Mouse (Mus musculus) heart, adult 9 months (tissue): ENCODE measurements around the gene Paqr7.

Source experiments
- DNase-seq, 2 experiments: peaks; one replicate each; pipeline ENCODE4 v3.0.0; 2022; ENCODE audit warnings: low spot score in 2 of 2

The Paqr7 gene

GRCm38 (mm10) chr4:134534932-134535786, 38.7 kb downstream of the Paqr7 start, which contains the start of gene Mtfr1l:
Mtfr1l (minus strand) TSS chr4:134535387.
- peak; percentile 99 for DNase-seq

GRCm38 (mm10) chr4:134535787-134536151, 39.3 kb downstream of the Paqr7 start:
- no peak for DNase-seq

GRCm38 (mm10) chr4:134538997-134539580, 42.6 kb downstream of the Paqr7 start:
- DNase-seq: no peak

GRCm38 (mm10) chr4:134542726-134543125, 46.2 kb downstream of the Paqr7 start:
- no peak for DNase-seq

- peak; percentile 66 to 89 for DNase-seq
Measured at GRCm38 (mm10) chr4:134543261-134543660, 46.8 kb downstream of the Paqr7 start.

DNA sequence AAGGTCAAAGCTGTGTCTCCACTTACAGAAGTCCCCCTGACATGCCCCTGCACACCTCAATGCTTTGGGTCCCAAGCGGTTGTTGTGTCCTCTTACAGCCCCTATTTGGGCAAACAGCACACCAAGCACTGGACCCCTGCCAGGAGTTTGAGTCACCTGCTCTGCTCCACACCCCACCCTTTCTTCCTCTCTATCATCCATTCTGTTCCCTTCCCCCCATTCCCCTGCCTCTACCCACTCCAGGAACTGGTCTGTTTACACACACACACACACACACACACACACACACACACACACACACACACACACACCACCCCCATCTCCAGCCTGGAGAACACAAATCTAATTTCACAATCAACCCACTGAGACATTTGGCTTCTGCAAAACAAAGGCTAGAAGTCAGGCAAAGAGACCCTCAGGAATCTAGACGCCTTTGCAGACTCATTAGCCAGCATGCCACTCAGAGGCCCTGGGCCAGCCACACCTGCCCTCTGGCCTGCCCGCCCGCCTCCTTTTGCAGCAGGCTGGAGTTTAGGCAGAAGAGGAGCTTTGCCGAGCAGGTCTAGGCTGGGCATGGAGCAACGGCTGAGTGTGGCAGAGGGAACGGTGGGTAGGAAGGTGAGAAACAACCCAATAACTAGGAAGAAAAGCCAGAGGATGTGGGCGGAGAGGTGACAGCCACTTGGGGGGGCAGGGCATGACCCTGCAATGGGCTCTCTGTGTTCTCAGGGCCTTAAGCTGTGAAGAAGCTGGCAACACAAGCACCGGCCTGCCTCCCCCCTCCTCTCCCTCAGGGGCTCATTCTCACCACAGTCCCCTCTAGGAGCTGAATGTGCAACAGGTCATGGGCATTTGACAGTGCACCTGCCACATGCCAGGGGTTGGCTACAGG, 50.6 kb downstream of the Paqr7 start:
- no peak for DNase-seq

DNA sequence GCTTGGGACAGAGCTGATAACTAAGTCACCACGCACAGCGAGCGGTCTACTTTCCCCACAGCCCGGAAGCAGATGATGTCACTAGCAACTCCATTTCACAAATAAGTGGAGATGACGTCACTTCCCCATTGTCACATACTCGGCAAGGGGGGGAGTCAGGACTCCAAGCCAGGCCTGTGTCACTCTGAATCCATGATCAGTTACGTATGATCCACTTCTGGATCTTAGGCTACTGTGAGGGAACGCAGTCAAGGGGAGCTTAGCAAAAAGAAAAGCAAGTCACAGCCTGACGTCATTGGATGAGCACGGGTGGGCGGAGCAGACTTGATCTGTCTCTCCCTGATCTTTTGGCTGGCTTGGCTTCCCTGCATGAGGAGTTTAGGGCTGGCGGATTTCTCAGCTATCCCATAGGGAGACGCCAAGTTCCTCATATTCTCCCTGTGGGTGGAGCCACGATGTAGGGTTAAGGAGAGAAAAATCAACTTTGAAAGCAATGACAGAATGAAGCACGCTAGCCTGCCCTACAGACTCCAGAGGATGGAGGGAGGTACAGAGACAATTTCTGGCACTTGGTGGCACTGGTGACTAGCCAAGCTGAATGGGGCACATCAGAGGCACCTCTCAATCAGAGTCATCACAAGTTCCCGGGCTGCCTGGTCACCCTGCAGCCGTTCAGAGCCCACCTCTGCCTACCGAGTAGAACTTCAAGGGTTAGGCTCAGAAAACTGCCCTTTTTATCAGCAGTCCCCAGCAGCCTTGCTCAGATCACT, 51.9 kb downstream of the Paqr7 start:
- peak; percentile 38 to 60 for DNase-seq

- DNase-seq: no peak
Measured at GRCm38 (mm10) chr4:134549899-134550298, 53.4 kb downstream of the Paqr7 start.

DNA sequence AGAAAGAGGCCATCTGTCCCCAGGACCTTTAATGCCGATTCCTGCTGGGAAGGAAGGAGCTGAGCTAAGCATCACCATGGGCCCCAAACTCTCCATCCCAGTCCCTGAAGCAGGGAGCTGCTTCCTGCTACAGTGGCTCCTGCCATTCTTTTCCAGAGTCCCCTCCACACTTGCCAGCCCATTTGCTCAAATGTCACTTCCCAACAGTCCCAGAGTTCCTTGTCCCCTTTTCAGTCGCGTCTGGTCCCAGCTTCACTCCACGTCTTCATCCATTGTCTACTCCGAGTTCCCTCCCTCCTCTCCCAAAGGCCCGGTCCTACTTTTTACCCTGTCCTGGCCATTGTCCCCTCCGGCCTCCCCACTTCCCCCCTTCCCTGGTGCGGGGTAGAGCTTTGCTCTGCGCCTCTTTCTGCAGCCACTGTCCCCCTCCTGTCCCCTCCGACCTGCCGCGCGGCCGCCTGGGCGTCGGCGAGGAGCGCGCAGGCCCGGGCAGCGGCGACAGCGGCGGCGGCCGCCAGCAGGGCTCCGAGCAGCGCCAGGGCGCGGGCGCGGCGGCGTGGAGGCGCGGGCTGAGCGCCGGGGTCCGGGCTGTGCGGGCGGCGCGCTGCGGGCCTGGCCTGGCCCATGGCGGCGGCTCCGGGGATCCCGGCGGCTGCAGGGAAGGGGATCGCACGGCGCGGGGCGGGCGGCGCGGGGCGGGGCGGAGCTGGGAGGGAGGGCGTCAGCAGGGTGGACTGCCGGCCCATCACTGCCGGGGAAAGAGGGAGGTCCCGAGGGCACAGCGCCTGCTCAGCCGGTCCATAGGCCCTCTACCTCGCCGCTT, 55.2 kb downstream of the Paqr7 start, which contains the start of gene Selenon:
Gene Selenon (minus strand): TSS at position 673 of the 823 bp plus-strand sequence.
- peak; percentile 67 to 72 for DNase-seq

DNA sequence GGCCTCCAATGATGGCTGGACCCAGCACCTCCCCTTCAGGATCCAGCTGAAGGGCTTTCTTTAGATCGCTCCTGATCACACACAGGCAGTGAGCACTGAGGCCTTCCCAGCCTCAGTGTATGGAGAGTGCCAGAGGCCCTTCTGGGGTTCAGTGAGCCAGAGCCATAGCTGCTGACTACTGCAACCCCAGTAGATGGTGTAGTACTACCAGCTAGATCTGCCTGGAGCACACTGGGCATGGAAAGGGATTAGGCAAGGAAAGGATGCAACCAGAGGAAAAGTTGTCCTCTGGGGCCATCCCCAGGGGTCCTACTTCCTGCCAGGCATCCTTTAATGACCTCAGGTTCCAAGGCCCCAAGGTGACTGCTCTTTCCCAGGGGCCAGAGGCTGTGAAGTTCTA, 57.1 kb downstream of the Paqr7 start:
- no peak for DNase-seq

DNA sequence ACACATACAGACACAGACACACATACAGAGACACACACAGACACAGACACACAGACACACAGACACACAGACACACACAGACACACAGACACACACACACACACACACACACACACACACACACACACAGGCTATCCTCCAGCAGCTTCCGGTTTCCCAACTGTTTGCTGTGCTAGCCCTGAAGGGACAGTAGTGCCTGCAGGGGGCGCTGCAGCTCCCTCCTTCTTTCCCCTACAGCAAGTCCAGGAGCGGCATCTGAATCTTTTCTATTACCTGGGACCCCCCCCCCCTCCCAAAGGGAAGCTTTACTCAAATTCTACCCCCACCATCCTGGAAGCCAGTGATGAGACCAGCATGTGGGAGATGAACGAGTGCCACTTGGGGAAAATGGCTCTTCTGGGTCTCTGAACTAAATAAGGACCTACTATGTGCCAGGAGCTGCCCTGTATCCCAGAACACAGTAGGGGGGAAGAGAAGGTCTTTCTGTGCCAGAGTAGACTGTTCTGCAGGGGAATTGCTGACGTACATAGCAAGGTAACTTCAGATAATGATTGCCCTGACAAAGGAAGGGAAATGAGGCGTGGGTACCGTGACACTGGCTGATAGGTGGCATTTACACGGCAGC, 59.6 kb downstream of the Paqr7 start:
- DNase-seq: no peak

- no peak for DNase-seq
Measured at GRCm38 (mm10) chr4:134557626-134558249, 61.2 kb downstream of the Paqr7 start.

DNA sequence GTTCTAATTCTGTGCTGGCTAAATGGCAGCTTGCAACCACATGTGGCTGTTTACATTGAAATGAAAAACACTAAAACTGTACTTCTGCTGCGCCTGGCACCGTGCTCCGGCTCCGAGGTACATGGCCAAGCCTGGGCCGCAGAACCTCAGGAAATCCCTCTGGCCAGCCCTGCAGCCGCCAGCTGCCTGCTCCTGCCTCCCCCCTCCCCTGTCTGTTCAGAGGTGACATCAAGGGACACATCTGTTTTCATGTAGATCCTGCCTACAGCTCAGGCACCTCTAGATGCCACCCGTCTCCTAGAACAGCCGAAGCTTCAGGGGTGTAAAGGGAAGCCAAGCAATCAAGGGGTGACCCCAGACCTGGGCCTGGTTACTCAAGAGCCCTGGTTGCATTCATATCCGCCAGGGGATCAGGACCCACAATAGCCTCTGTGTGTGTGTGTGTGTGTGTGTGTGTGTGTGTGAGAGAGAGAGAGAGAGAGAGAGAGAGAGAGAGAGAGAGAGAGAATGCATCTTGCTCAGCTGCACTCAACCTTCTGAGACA, 62.1 kb downstream of the Paqr7 start:
- DNase-seq: no peak

DNA sequence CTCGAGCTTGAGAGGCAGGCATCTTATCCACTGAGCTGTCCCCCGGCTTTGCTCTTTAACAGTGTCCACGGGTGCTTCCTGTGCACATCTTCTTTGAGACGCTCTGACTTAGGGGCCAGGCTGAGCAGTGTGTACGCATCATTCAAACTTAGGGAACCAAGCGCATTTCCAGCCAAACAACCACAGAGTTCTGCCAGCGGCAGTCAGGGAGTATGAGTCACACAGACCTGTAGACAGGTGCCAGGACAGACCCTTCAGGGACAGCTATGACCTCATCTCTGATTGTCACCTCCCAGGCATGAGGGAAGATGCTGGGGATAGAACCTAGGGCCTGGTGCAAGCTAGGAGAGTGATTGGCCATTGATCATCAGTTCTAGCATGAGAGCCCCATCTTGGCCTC, 62.7 kb downstream of the Paqr7 start:
- no peak for DNase-seq
